Mouse (Mus musculus): ENCODE data around the gene Krtap19-4.

Krtap19-4 gene

DNA sequence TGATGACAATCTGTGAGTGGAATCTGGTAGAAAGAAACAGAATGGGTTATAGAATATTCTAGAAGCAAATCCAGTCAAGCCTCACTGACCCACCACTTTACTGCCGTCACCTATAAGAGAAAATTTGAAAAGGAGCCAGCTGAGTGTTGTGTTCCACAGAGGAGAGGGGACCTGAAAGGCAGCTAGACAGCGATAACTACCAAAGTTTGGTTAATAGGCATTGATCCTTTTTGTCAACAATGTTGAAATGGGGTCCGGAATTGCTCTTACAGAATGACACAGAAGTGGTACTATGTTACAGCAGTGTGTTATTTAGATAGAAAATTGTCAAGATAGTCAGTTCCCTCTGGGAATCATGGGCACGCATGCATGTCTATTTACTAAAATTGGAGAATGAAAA is 36.3 kb downstream of the Krtap19-4 start:
- H3K27me3 ChIP-seq (ENCODE audit: insufficient read depth, low read length) = no peaks in the 10 kb centered on the region
- H3K9me3 ChIP-seq (ENCODE audit: low read length) = no peaks in the 10 kb centered on the region
- no peak overlapping the region for H3K4me3 ChIP-seq (replicated peaks; ENCODE audit: low read length)
- H3K4me1 ChIP-seq (replicated peaks; ENCODE audit: low read depth, low read length) = no peaks in the 10 kb centered on the region
- TF ChIP-seq NANOG (IDR thresholded peaks at IDR 0.05; ENCODE audit: borderline replicate concordance, low read length) (no peak), CTCF (conservative IDR thresholded peaks at IDR 0.05; ENCODE audit: low read length) (no peak), POU5F1 (IDR thresholded peaks at IDR 0.05; ENCODE audit: borderline replicate concordance, low read length) (no peak)
- no peaks in the 10 kb centered on the region for H3K36me3 ChIP-seq (ENCODE audit: insufficient read depth, low read length)

DNA sequence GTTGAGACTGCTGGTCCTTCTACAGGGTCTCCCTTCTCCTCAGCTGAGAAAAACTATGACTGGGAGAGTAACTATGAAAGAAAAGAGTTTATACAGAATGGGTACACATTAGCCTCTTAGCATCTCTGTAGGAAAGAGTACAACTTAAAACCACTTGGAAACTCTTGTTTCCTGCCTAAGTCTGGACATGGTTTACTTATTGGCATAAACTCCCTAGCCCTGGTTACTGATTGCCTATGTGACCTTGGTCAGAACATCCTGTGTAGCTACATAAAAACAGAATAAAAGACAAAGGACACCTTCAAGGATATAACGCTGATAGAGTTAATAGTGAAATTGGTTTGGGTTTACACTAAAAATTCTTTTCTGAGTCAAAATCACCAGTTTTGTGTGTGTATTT is 37.5 kb downstream of the Krtap19-4 start:
- Histone ChIP-seq H3K36me3 (ENCODE audit: insufficient read depth, low read length) (no peaks in the 10 kb centered on the region), H3K4me1 (replicated peaks; ENCODE audit: low read depth, low read length) (no peaks in the 10 kb centered on the region), H3K9me3 (ENCODE audit: low read length) (no peaks in the 10 kb centered on the region), H3K4me3 (replicated peaks; ENCODE audit: low read length) (no peak overlapping the region), H3K27me3 (ENCODE audit: insufficient read depth, low read length) (no peaks in the 10 kb centered on the region)
- no peak for TF ChIP-seq POU5F1 (IDR thresholded peaks at IDR 0.05; ENCODE audit: borderline replicate concordance, low read length)
- TF ChIP-seq NANOG (IDR thresholded peaks at IDR 0.05; ENCODE audit: borderline replicate concordance, low read length) = no peak
- no peak for TF ChIP-seq CTCF (conservative IDR thresholded peaks at IDR 0.05; ENCODE audit: low read length)
